Mouse (Mus musculus) midbrain, embryonic 13.5 days (tissue): Measurements from ENCODE around the gene Olfr969. TPM values are rescaled to one million over a fixed set of nuclear protein-coding genes. Genes with fewer than 3 reads are reported as not detected.
"Not testable (repeated sequence)": the region's sequence is repeated elsewhere in the genome, so short reads cannot be mapped to it uniquely, and the experiment has no call there.

ENCODE experiments used
- ATAC-seq: fragments of 200-750 bp; cut with Nextera tagmentation; 2 replicates; pipeline ENCODE4 v1.8.0; 2017; ENCODE audit warnings: mild to moderate bottlenecking, moderate TSS enrichment, moderate library complexity
- H3K27ac ChIP-seq: fragments of 300-500 bp; sonication (generic); 2 replicates; pipeline ENCODE4 v1.5.1; 2015; ENCODE audit warnings: inconsistent platforms, mild to moderate bottlenecking, moderate library complexity
- H3K27me3 ChIP-seq: fragments of 300-500 bp; sonication (generic); 2 replicates; pipeline ENCODE4 v1.6.1; 2015; ENCODE audit warnings: mild to moderate bottlenecking, inconsistent platforms
- H3K36me3 ChIP-seq: fragments of 300-500 bp; sonication (generic); 2 replicates; pipeline ENCODE4 v1.6.1; 2015; ENCODE audit warnings: mild to moderate bottlenecking, inconsistent platforms
- H3K4me1 ChIP-seq: fragments of 300-500 bp; sonication (generic); replicated peaks from 2 replicates; pipeline ENCODE4 v1.6.1; 2015; ENCODE audit warnings: inconsistent platforms
- H3K4me2 ChIP-seq: fragments of 300-500 bp; sonication (generic); replicated peaks from 2 replicates; pipeline ENCODE4 v1.6.1; 2015; ENCODE audit warnings: moderate library complexity, mild to moderate bottlenecking, inconsistent platforms
- H3K4me3 ChIP-seq: fragments of 300-500 bp; sonication (generic); replicated peaks from 2 replicates; pipeline ENCODE4 v1.5.1; 2015; ENCODE audit warnings: mild to moderate bottlenecking, inconsistent platforms
- H3K9ac ChIP-seq: fragments of 300-500 bp; sonication (generic); replicated peaks from 2 replicates; pipeline ENCODE4 v1.6.1; 2015; ENCODE audit warnings: mild to moderate bottlenecking, inconsistent platforms
- H3K9me3 ChIP-seq: fragments of 300-500 bp; sonication (generic); 2 replicates; pipeline ENCODE4 v1.6.1; 2016; ENCODE audit warnings: mild to moderate bottlenecking, inconsistent platforms
- WGBS: fragments of 180-500 bp; shearing (Covaris S2); methylation state at CpG from one replicate; pipeline ENCODE4 v1.1.7; 2015; 5-methylcytosine and 5-hydroxymethylcytosine counted together
- polyA plus RNA-seq: library from polyadenylated mRNA; unstranded; fragments of >200 nt; fragmentation: Nextera tagmentation; extraction: Ambion mirVana; gene quantifications from 2 replicates; pipeline ENCODE4 v1.2.1, GENCODE M21; 2015

The Olfr969 gene
- polyA plus RNA-seq = not detected in 2 replicates

GRCm38 (mm10) chr9:39790558-39790957 lies at the start of gene Olfr969:
Gene Olfr969, plus strand, starts transcription at chr9:39790945.
- Histone ChIP-seq H3K9ac (no peak within 1 kb of the TSS), H3K4me3 (no peak within 1 kb of the TSS), H3K4me2 (no peak within 1 kb of the TSS), H3K36me3 (no peaks in the 10 kb centered on the region), H3K9me3 (no peaks in the 10 kb centered on the region), H3K4me1 (no peaks in the 10 kb centered on the region), H3K27ac (no peak within 1 kb of the TSS), H3K27me3 (no peaks in the 10 kb centered on the region)
- WGBS = 76% methylated on average over 2 of the region's 2 CpGs
- no peak for ATAC-seq

DNA sequence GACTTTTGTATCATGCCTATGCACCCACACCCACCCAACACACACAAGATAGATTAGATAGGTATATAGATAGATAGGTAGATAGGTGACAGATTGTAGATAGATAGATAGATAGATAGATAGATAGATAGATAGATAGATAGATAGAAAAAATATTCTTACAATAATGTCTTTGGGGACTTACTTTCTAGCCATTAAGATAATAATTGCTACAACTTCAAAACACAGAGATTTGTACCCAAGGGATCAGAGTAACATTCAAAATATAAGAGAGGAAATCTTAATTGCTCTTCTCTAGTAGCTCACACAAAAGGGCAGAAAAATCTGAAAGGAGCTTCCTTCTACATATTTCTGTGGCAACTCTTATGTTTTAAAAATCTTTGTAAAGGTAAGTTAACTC lies 44.8 kb upstream of the Olfr969 start, which contains the start of gene Olfr967:
Gene Olfr967, plus strand, starts transcription at position 301 of the 400 bp plus-strand sequence.
- Histone ChIP-seq H3K27me3 (no peaks in the 10 kb centered on the region), H3K4me2 (no peak within 1 kb of the TSS), H3K9ac (no peak within 1 kb of the TSS), H3K27ac (no peak within 1 kb of the TSS), H3K4me1 (no peaks in the 10 kb centered on the region), H3K36me3 (no peaks in the 10 kb centered on the region), H3K9me3 (no peaks in the 10 kb centered on the region), H3K4me3 (no peak within 1 kb of the TSS)
- no peak for ATAC-seq

- H3K9ac ChIP-seq = no peak overlapping the region
- WGBS = 83% methylated on average over 1 of the region's 1 CpGs
- H3K27me3 ChIP-seq = no peaks in the 10 kb centered on the region
- H3K4me1 ChIP-seq = no peaks in the 10 kb centered on the region
- ATAC-seq = no peak
- H3K9me3 ChIP-seq = no peaks in the 10 kb centered on the region
- H3K4me2 ChIP-seq = no peak overlapping the region
- no peaks in the 10 kb centered on the region for H3K36me3 ChIP-seq
- H3K27ac ChIP-seq = no peak overlapping the region
- no peak overlapping the region for H3K4me3 ChIP-seq
These were observed 44.3 kb upstream of the Olfr969 start for GRCm38 (mm10) chr9:39746428-39746827.

GRCm38 (mm10) chr9:39783153-39783552 lies 7.6 kb upstream of the Olfr969 start, which contains the start of gene Olfr968:
Gene Olfr968, minus strand, starts transcription at chr9:39783253.
- ATAC-seq = no peak
- no peak within 1 kb of the TSS for H3K4me3 ChIP-seq

GRCm38 (mm10) chr9:39808560-39808959 lies 17.8 kb downstream of the Olfr969 start, which contains the start of gene Olfr970:
Gene Olfr970, plus strand, starts transcription at chr9:39808860.
- H3K4me3 ChIP-seq = no peak within 1 kb of the TSS
- H3K4me1 ChIP-seq = no peaks in the 10 kb centered on the region

More at GRCm38 (mm10) chr9:39783153-39783552, 7.6 kb upstream of the Olfr969 start, which contains the start of gene Olfr968:
- no peak within 1 kb of the TSS for H3K9ac ChIP-seq
- no peak within 1 kb of the TSS for H3K4me2 ChIP-seq
- H3K36me3 ChIP-seq = no peaks in the 10 kb centered on the region
- no peak within 1 kb of the TSS for H3K27ac ChIP-seq
- H3K4me1 ChIP-seq = no peaks in the 10 kb centered on the region
- no peaks in the 10 kb centered on the region for H3K9me3 ChIP-seq
- WGBS = 86% methylated on average over 1 of the region's 1 CpGs
- H3K27me3 ChIP-seq = no peaks in the 10 kb centered on the region

GRCm38 (mm10) chr9:39836576-39836975 lies 45.8 kb downstream of the Olfr969 start, which contains the start of gene Olfr971:
Gene Olfr971, plus strand, starts transcription at chr9:39836876.
- not testable (repeated sequence) for H3K27ac ChIP-seq, H3K27me3 ChIP-seq, H3K36me3 ChIP-seq, H3K9ac ChIP-seq, ATAC-seq, H3K4me1 ChIP-seq, H3K4me2 ChIP-seq, H3K9me3 ChIP-seq, H3K4me3 ChIP-seq
- WGBS = 89% methylated on average over 2 of the region's 2 CpGs

More at GRCm38 (mm10) chr9:39808560-39808959, 17.8 kb downstream of the Olfr969 start, which contains the start of gene Olfr970:
- no peak for ATAC-seq
- H3K9ac ChIP-seq = no peak within 1 kb of the TSS
- H3K4me2 ChIP-seq = no peak within 1 kb of the TSS
- H3K27ac ChIP-seq = no peak within 1 kb of the TSS
- no peaks in the 10 kb centered on the region for H3K9me3 ChIP-seq
- WGBS = 77% methylated on average over 4 of the region's 4 CpGs
- no peaks in the 10 kb centered on the region for H3K27me3 ChIP-seq
- no peaks in the 10 kb centered on the region for H3K36me3 ChIP-seq

Other genes with a start within 250 kb of the Olfr969 start
- not detected in 2 replicates for gene Olfr958, start 236.9 kb upstream of the Olfr969 start, polyA plus RNA-seq
- gene Olfr959, start 215.4 kb upstream of the Olfr969 start, polyA plus RNA-seq = not detected in 2 replicates
- 59.7 and 66.7 TPM in 2 replicates for gene AW551984, start 186.5 kb upstream of the Olfr969 start, polyA plus RNA-seq
- not detected in 2 replicates for gene Olfr148, start 180.3 kb upstream of the Olfr969 start, polyA plus RNA-seq
- not detected in 2 replicates for gene Olfr960, start 169.6 kb upstream of the Olfr969 start, polyA plus RNA-seq
- gene Olfr961, start 145.9 kb upstream of the Olfr969 start, polyA plus RNA-seq = not detected in 2 replicates
- gene Olfr963, start 123.7 kb upstream of the Olfr969 start, polyA plus RNA-seq = not detected in 2 replicates
- not detected in 2 replicates for gene Olfr149, start 83.8 kb upstream of the Olfr969 start, polyA plus RNA-seq
- not detected in 2 replicates for gene Olfr965, start 79.6 kb upstream of the Olfr969 start, polyA plus RNA-seq
- not detected in 2 replicates for gene Olfr150, start 60.0 kb upstream of the Olfr969 start, polyA plus RNA-seq
- not detected in 2 replicates for gene Olfr967, start 44.7 kb upstream of the Olfr969 start, polyA plus RNA-seq
- not detected in 2 replicates for gene Olfr968, start 7.7 kb upstream of the Olfr969 start, polyA plus RNA-seq
- not detected in 2 replicates for gene Olfr970, start 17.9 kb downstream of the Olfr969 start, polyA plus RNA-seq
- gene Olfr971, start 45.9 kb downstream of the Olfr969 start, polyA plus RNA-seq = not detected in 2 replicates
- not detected in 2 replicates for gene Olfr972, start 75.5 kb downstream of the Olfr969 start, polyA plus RNA-seq
- not detected in 2 replicates for gene Olfr229, start 116.4 kb downstream of the Olfr969 start, polyA plus RNA-seq
- not detected in 2 replicates for gene Olfr974, start 146.6 kb downstream of the Olfr969 start, polyA plus RNA-seq
- gene Olfr975, start 161.1 kb downstream of the Olfr969 start, polyA plus RNA-seq = 0.05 TPM in 1 of 2 replicates, not detected in the other
- not detected in 2 replicates for gene Olfr976, start 170.2 kb downstream of the Olfr969 start, polyA plus RNA-seq
- gene Olfr978, start 201.2 kb downstream of the Olfr969 start, polyA plus RNA-seq = not detected in 2 replicates
- gene Olfr979, start 212.5 kb downstream of the Olfr969 start, polyA plus RNA-seq = not detected in 2 replicates
- gene Olfr980, start 218.6 kb downstream of the Olfr969 start, polyA plus RNA-seq = not detected in 2 replicates
- gene Olfr981, start 230.5 kb downstream of the Olfr969 start, polyA plus RNA-seq = not detected in 2 replicates